Mouse (Mus musculus) adrenal gland (tissue): ENCODE measurements at regions not wholly inside any gene's neighbourhood (a gene's known extent, or its start where the extent isn't known, plus 50 kb on each side); places are given as distances from the start of the nearest gene placed in this dataset.

Source experiments
- intact Hi-C: fragments of 180-260 bp; cut with DNase I; formaldehyde crosslinking; loops from one replicate; pipeline ENCODE4 v1.15.1; 2025

- intact Hi-C loops: no loop called here
Observed at GRCm38 (mm10) chr8:126688450-126688849, 94.7 kb upstream of the Irf2bp2 start.

- intact Hi-C loops: no loop called here
Observed at GRCm38 (mm10) chr8:126688014-126688413, 94.2 kb upstream of the Irf2bp2 start.

DNA sequence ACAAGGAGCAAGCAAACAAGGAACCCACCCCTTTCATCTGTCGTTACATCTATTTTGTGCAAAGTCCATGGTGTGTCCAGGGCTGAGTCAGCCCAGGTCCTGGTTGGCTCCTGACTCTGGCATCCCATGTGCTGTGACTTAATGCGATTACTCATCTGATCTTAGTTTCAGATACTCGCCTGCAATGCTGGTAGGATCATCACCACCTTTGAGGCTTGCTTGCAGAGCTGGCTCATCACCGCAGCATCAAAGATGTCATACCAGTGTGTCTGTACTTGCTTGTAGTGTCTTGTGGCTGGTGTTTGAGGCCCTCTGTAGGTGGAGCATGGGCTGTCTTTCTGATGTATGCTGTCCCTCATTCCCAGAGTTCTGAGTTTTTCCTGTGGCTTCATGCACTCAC lies 93.0 kb upstream of the Irf2bp2 start:
- intact Hi-C loops: no loop called here

- intact Hi-C loops: no loop called here
Observed at GRCm38 (mm10) chr8:126685365-126685764, 91.6 kb upstream of the Irf2bp2 start.

DNA sequence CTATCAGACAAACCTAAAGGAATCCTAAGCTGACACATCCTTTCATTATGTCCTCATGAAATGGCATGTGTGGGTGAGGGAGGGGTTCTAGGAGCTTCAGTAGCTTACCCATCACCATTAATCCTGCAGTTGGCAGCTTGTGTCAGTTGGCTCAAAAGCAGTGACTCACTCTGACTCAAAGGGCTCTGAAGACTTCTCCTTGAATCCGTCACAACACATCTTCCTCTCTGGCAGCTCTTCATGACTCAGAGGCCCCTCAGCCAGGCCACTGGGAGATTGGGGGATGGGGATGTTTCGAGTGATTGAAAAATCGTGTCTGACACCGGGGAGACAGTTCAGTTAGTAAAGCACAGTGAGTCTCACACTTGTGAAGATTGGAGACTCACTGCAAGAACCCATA lies 90.2 kb upstream of the Irf2bp2 start:
- intact Hi-C loops: no loop called here

DNA sequence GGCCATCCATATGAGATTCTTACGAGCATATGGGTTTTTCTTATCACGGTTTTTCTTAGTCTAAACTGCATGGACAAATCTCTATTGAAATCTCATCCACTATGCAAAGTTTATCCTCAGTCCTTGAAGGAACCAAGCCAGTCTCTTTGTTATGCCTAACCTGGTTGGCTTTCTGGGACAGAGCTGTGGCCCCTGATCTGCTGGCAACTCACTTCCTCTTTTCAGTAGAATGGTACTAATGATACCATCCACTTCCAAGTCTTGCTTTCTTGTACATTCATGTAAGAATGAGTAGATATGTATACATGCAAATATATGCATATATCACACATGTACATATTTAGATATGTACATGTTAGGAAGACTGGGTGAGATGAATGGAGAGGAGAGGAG lies 89.8 kb upstream of the Irf2bp2 start:
- intact Hi-C loops: no loop called here

DNA sequence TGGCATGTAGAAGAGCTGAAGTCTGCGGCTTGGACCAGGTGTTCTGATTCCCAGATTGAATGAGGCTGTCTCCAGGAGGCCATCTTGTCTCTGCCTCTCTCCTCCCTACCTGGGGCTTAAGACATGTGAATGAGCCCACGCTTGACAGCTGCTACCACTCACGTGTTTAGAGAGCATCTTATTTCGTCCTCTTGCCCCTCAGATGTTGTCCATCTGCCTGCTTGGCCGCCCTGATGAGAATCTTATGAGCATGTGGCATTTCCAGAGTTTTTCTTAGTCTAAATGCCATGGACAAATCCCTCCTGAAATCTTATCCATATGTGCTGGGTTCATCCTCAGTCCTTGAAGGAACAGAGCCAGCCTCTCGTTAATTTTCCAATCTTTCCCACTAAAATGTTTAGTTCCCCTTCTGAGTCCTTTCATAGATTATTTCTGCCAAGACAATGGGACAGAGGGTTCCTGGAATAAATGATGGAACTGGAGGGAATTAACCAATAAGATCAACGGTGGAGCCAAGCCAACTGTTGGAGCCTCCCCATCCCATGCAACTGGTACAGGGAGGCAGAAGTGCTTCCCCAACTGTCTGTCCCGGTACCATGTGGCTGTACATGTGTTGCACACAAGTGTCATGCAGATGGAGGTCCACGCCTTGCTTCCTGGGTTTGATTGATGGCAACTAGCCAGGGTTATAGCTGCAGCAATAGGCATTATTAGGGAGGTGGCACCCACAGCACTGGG lies 89.2 kb upstream of the Irf2bp2 start:
- intact Hi-C loops: no loop called here

DNA sequence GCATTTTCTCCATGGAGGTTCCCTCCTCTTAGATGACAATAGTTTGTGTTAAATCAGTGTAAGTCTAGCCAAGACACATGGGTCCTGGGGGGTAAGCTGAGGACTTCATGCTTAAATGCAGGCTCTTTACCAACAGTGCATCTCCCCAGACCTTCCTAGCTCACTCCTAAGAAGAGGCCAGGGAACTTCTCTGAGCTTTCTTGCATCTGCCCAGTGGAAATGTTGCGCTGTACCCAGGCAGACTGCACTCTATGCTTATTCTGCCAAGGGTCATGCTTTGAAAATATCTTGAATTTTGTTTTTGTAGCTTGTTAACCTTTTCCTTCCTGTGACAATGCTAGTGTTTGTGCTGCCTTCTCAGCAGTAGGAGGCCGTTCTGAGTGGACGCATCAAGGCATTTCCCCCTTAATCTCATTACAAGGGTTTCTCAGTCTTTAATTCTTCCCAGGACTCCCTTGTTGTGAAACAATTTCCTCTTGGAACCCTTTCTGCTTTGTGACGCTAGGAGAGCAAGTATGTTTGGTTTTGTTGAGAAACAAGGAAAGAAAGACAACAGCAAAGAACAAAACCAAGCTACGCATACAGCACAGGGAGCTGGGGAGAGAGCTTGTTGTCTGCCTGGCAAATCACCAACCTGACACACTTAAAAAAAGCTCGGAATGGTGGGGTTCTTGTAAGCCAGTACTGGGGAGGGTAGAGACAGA lies 88.3 kb upstream of the Irf2bp2 start:
- intact Hi-C loops: no loop called here

DNA sequence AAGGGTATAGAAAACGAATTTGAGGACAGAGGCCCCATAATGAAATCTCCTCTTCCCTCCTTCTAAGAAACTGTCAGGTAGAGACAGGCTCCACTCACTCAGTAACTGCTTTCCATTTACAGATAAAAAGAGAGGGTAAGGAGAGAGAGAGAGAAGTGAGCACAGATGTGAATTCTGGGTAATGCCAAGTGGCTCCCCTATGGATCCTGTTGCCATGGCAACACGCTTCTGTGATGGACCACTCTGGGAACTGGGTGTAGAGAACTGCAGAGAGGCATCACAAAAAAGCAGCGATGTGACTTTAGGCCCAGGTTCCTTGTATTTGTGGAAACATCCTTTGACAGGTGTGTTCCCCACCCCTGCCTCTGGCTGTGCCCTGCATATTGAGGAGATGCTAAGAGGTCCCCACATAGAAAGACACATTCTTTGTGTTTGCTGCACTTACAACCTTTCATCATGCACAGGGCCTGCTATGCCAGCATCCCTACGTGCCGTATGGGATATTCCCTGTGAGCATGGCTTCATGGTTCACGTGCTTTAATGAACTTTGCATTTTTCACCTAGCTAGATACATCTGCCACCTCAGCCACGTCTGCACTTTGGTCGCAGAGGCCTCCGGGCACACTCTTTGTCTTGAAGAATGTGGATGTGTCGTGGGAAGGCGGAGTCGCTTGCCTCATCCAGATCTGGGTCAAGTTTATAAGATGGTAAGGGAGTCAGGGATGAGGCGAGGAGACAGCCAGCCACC lies 84.4 kb upstream of the Irf2bp2 start:
- intact Hi-C loops: no loop called here

- intact Hi-C loops: no loop called here
Observed at GRCm38 (mm10) chr8:126675153-126675552, 81.4 kb upstream of the Irf2bp2 start.

- intact Hi-C loops: no loop called here
Observed at GRCm38 (mm10) chr8:126673038-126673740, 79.4 kb upstream of the Irf2bp2 start.

GRCm38 (mm10) chr8:126671594-126671993 lies 77.8 kb upstream of the Irf2bp2 start:
- intact Hi-C loops: no loop called here

- intact Hi-C loops: loop anchor here (5.0 to 10.0 kb wide), 3 partner anchors 67 to 245 kb away; no protein-coding TSS in a partner anchor
Observed at GRCm38 (mm10) chr8:126669919-126670318, 76.1 kb upstream of the Irf2bp2 start.

GRCm38 (mm10) chr8:126669154-126669553 lies 75.4 kb upstream of the Irf2bp2 start:
- intact Hi-C loops: loop anchor here (5.0 to 10.0 kb wide), 3 partner anchors 68 to 246 kb away; no protein-coding TSS in a partner anchor

DNA sequence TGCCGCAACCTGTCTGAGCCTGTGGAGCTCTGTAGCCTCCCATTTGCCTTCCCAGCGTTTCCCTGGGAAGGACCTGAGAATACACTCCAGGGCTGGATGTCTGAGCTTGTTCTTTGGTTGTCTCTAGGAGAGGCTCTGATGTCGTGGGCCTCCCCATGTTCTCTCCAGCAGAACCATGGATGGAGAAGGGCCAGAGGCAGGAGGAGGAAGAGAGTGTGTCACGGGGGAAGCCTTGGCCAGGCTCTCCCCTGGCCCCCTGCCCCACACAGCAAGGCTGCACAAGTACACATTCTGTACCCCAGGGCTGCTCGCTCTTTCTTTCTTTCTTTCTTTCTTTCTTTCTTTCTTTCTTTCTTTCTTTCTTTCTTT lies 74.9 kb upstream of the Irf2bp2 start:
- intact Hi-C loops: loop anchor here (5.0 to 10.0 kb wide), 3 partner anchors 69 to 246 kb away; no protein-coding TSS in a partner anchor

- intact Hi-C loops: loop anchor here (2.0 to 10.0 kb wide), 4 partner anchors 69 to 247 kb away; no protein-coding TSS in a partner anchor
Observed at GRCm38 (mm10) chr8:126667721-126668656, 74.2 kb upstream of the Irf2bp2 start.

- intact Hi-C loops: loop anchor here (2.0 to 10.0 kb wide), 4 partner anchors 70 to 248 kb away; no protein-coding TSS in a partner anchor
Observed at GRCm38 (mm10) chr8:126667086-126667720, 73.4 kb upstream of the Irf2bp2 start.

DNA sequence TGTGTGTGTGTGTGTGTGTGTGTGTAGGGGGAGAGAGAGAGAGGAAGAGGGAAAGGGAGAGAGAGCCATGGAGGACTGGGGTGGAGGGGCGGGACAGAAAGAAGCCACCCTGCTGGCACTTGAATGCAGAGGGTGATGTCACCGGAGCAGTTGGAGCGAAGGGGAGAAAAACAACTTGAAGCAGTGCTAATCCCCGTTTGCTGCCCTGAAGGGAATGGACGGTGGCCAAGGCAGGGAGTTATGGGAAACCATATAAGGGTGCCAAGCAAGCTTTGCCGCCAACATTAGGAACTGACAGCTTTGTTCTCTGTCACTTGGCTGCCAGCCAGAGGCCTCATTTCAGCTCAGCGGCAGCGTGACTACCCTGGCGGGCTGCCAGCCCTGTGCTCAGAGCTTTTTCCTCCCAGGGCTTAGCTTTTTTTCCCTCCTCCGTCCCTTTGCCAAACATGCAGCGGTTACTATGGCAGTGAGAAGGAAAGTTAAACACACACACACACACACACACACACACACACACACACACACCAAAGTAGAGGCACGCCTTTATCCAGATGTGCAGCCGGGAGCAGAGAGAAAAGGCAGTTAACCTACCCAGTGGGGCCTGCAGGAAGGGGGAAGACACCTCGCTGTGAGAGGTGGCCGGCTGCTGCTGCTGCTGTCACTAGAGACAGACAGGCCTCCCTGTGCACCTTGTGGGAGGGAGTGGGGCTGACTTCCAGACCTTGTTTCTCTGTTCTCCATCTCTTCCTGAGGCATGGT lies 72.7 kb upstream of the Irf2bp2 start:
- intact Hi-C loops: loop anchor here (2.0 to 10.0 kb wide), 4 partner anchors 71 to 248 kb away; no protein-coding TSS in a partner anchor
